Mouse (Mus musculus) heart, adult 2 months (tissue): Measurements from ENCODE around the gene Clec16a. TPM values are rescaled to one million over a fixed set of nuclear protein-coding genes. Genes with fewer than 3 reads are reported as not detected.
A peak's percentile ranks its signal among the peaks of the same experiment; 100 is the strongest.

Experiments used
- DNase-seq, 2 experiments: peaks; one replicate each; pipeline ENCODE4 v3.0.0; 2021
- H3K27ac ChIP-seq: fragments of 200-600 bp; 2 replicates; pipeline ENCODE4 v1.8.1; 2022
- H3K27me3 ChIP-seq: fragments of 200-500 bp; 2 replicates; pipeline ENCODE4 v1.6.1; 2012; ENCODE audit warnings: mild to moderate bottlenecking, low read length, inconsistent platforms, mixed read lengths; ENCODE audit not compliant: control insufficient read depth, insufficient read depth
- H3K36me3 ChIP-seq: fragments of 200-500 bp; 2 replicates; pipeline ENCODE4 v1.6.1; 2012; ENCODE audit warnings: low read length, inconsistent platforms; ENCODE audit not compliant: control insufficient read depth, insufficient read depth
- H3K4me1 ChIP-seq: fragments of 200-500 bp; 2 replicates; pipeline ENCODE4 v1.6.1; 2011; ENCODE audit warnings: low read length; ENCODE audit not compliant: control insufficient read depth, insufficient read depth
- H3K4me3 ChIP-seq: fragments of 200-600 bp; 2 replicates; pipeline ENCODE4 v1.8.1; 2022
- H3K79me2 ChIP-seq: fragments of 200-500 bp; replicated peaks from 2 replicates; pipeline ENCODE4 v1.6.1; 2012; ENCODE audit warnings: mild to moderate bottlenecking, inconsistent platforms, low read length, moderate library complexity, mixed read lengths; ENCODE audit not compliant: control insufficient read depth, insufficient read depth
- H3K9ac ChIP-seq: fragments of 200-500 bp; 2 replicates; pipeline ENCODE4 v1.6.1; 2012; ENCODE audit warnings: low read depth, mild to moderate bottlenecking, control low read depth, inconsistent platforms, low read length, mixed read lengths
- CTCF ChIP-seq: fragments of 200-600 bp; IDR thresholded peaks from 2 replicates; pipeline ENCODE4 v1.8.1; 2022; ENCODE audit warnings: antibody characterized with exemption, mild to moderate bottlenecking, moderate library complexity
- EP300 ChIP-seq: fragments of 200-500 bp; IDR thresholded peaks from 2 replicates; pipeline ENCODE4 v1.6.1; 2011; ENCODE audit warnings: low read depth, low read length, control low read depth; ENCODE audit not compliant: insufficient read depth
- POLR2A ChIP-seq: fragments of 200-500 bp; IDR thresholded peaks from 2 replicates; pipeline ENCODE4 v1.6.1; 2011; ENCODE audit warnings: mild to moderate bottlenecking, low read depth, low read length, control low read depth; ENCODE audit not compliant: insufficient read depth
- WGBS: fragments of 180-500 bp; shearing (Covaris S2); methylation state at CpG from one replicate; pipeline ENCODE4 v1.1.7; 2018; 5-methylcytosine and 5-hydroxymethylcytosine counted together
- intact Hi-C: fragments of 180-260 bp; cut with DNase I; formaldehyde crosslinking; loops from one replicate; pipeline ENCODE4 v1.15.1; 2025
- polyA plus RNA-seq: library from polyadenylated mRNA; depleted of rRNA; stranded (reverse); fragments of >200 nt; gene quantifications from 2 replicates; pipeline ENCODE4 v1.2.3, GENCODE M21; 2012
- total RNA-seq, 2 experiments: library from RNA; stranded (reverse); gene quantifications; 2 replicates each; pipeline ENCODE4 v1.2.3; 2021

Clec16a gene
- total and polyA plus RNA-seq, 3 experiments: 27.6 to 57.5 (median 55.4) TPM

DNA sequence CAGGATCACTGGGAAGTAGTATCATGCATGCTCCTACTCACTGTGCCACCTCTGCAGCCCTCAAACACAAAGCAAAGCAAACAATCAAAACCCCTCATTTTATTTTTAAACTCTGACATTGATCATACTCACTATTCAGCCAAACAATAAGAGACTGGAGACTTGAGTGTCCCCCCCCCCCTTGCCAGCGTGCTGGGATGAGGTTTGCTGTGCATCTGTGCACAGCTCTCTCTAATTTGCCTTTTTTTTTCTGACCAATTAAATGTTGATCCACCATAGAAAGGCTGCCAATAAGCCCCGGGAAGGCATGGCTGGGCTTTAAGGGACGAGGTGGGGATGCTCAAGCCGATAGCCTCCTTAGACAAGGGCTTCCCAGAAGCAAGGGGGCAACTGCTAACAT is 37.7 kb upstream of the Clec16a start:
- H3K4me3 ChIP-seq: no peak overlapping the region
- TF ChIP-seq EP300 (no peak), POLR2A (no peak), CTCF (no peak)
- H3K27ac ChIP-seq: no peak overlapping the region
- H3K9ac ChIP-seq: no peak overlapping the region
- intact Hi-C loops: no loop called here
- DNase-seq: no peak
- WGBS: 71% methylated on average over 4 of the region's 4 CpGs
- no peaks in the 10 kb centered on the region for H3K27me3 ChIP-seq
- H3K36me3 ChIP-seq: no peaks in the 10 kb centered on the region
- no peaks in the 10 kb centered on the region for H3K79me2 ChIP-seq
- no peaks in the 10 kb centered on the region for H3K4me1 ChIP-seq

- Histone ChIP-seq H3K4me1 (no peaks in the 10 kb centered on the region), H3K4me3 (no peak overlapping the region), H3K79me2 (no peaks in the 10 kb centered on the region), H3K27me3 (no peaks in the 10 kb centered on the region), H3K9ac (no peak overlapping the region), H3K27ac (no peak overlapping the region), H3K36me3 (no peaks in the 10 kb centered on the region)
- intact Hi-C loops: no loop called here
- DNase-seq: no peak
- TF ChIP-seq POLR2A: no peak
- TF ChIP-seq EP300: no peak
- TF ChIP-seq CTCF: no peak
- 63% methylated on average over 6 of the region's 6 CpGs for WGBS
Observed at GRCm38 (mm10) chr16:10508691-10509090, 36.4 kb upstream of the Clec16a start.

GRCm38 (mm10) chr16:10510477-10511133 is 34.5 kb upstream of the Clec16a start:
- TF ChIP-seq CTCF (peak; percentile 15; the same call in 1 of the 2 replicates), POLR2A (no peak)
- H3K4me1 ChIP-seq: no peaks in the 10 kb centered on the region
- H3K9ac ChIP-seq: no peak overlapping the region
- H3K4me3 ChIP-seq: no peak overlapping the region
- H3K27ac ChIP-seq: no peak overlapping the region
- DNase-seq: peak; percentile 39 to 47
- H3K27me3 ChIP-seq: no peaks in the 10 kb centered on the region
- no peaks in the 10 kb centered on the region for H3K79me2 ChIP-seq
- no peaks in the 10 kb centered on the region for H3K36me3 ChIP-seq
- intact Hi-C loops: no loop called here
- 31% methylated on average over 14 of the region's 14 CpGs for WGBS

- no peaks in the 10 kb centered on the region for H3K4me1 ChIP-seq
- no peaks in the 10 kb centered on the region for H3K36me3 ChIP-seq
- H3K27ac ChIP-seq: no peak overlapping the region
- H3K79me2 ChIP-seq: no peaks in the 10 kb centered on the region
- DNase-seq: no peak
- TF ChIP-seq EP300 (no peak), CTCF (no peak)
- H3K9ac ChIP-seq: no peak overlapping the region
- intact Hi-C loops: no loop called here
- no peak overlapping the region for H3K4me3 ChIP-seq
- H3K27me3 ChIP-seq: no peaks in the 10 kb centered on the region
- 75% methylated on average over 12 of the region's 12 CpGs for WGBS
Observed at GRCm38 (mm10) chr16:10511134-10511520, 34.0 kb upstream of the Clec16a start.

- Histone ChIP-seq H3K4me1 (no peaks in the 10 kb centered on the region), H3K36me3 (no peaks in the 10 kb centered on the region), H3K27me3 (no peaks in the 10 kb centered on the region), H3K79me2 (no peaks in the 10 kb centered on the region), H3K9ac (no peak overlapping the region), H3K4me3 (no peak overlapping the region), H3K27ac (no peak overlapping the region)
- no peak for DNase-seq
- 82% methylated on average over 12 of the region's 12 CpGs for WGBS
- TF ChIP-seq EP300 (no peak), CTCF (no peak), POLR2A (no peak)
- intact Hi-C loops: no loop called here
Observed at GRCm38 (mm10) chr16:10515953-10516572, 29.1 kb upstream of the Clec16a start.

DNA sequence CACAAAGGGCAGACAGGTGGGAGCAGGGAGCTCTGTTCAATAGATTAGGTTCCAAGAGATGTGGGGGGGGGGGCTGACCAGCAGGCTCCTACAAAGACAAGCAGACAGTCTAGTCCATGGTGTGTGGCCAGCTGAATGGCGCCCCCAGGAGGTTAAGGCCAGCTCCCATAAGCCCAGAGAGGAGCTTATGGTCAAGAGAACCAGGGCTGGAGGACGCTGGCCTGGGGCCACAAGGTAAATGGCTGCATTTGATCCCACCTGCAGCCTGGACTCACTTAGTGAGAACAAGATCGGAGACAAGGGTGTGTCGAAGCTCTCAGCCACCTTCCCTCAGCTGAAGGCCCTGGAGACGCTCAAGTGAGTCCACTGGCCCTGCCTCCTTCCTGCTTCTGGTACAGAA is 27.1 kb upstream of the Clec16a start:
- Histone ChIP-seq H3K36me3 (no peaks in the 10 kb centered on the region), H3K27me3 (no peaks in the 10 kb centered on the region), H3K27ac (no peak overlapping the region), H3K79me2 (no peaks in the 10 kb centered on the region), H3K9ac (no peak overlapping the region), H3K4me3 (no peak overlapping the region), H3K4me1 (no peaks in the 10 kb centered on the region)
- intact Hi-C loops: no loop called here
- DNase-seq: no peak
- 63% methylated on average over 5 of the region's 5 CpGs for WGBS
- no peak for TF ChIP-seq POLR2A
- no peak for TF ChIP-seq CTCF
- no peak for TF ChIP-seq EP300
